Mouse (Mus musculus): Measurements from ENCODE around the gene Satb2.

The Satb2 gene

DNA sequence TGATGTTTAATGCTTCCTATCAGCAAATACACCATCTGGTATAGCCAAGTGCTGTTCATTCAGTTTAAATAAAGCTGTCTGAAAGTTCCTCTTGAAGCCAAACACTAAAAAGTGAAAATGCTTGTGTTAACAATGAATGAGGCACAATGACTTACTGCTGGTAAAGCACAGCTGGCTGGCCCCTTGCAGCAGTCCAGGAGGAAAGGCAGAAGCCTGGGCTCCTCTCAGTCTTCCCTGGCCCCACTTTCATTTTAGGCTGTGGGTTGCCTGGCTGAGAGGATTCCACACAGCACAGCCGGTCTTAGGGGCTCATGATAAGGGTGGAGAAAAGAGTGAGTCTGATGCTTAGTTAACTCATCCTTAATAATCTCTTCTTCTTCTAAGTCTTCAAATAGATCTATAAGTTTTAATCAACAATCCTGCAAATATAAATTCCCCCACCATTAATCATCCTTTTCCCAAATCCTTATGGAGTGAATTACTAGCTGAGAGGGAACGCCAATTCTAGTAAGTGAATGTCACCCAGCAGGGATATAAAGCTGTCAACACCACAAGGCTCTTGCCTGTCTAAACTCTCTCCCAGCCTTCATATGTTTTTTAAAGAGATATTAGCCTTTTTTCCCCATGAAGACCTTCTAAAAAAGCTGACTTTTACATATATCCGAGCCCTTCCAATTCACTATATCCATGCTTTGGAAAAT, 12.4 kb downstream of the Satb2 start:
- H3K27me3 ChIP-seq (ENCODE audit: control insufficient read depth, insufficient read depth, low read length, poor library complexity, severe bottlenecking) = no peaks in the 10 kb centered on the region
- DNase-seq (ENCODE audit: low read depth, low spot score) = no peak
- H3K36me3 ChIP-seq (ENCODE audit: control insufficient read depth, insufficient read depth, low read length, poor library complexity, severe bottlenecking) = no peaks in the 10 kb centered on the region

DNA sequence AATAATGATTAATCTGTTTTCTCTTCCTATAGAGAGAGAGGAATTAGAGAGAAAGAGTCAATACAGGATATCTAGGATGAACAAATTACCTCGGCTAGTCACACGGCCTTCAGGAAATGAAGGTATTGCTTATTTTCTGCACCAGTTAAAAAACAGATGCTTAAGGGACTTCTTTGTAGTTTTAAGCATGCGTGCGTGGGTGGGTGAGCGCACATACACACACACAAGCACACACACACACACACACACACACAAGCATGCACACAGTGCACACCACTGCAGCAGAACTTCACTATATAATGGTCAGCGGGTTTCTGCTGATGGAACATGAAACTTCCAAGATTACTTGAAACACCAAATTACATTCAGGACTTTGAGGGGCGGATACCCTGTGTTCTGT, 14.0 kb downstream of the Satb2 start:
- DNase-seq (ENCODE audit: low read depth, low spot score) = no peak
- Histone ChIP-seq H3K36me3 (ENCODE audit: control insufficient read depth, insufficient read depth, low read length, poor library complexity, severe bottlenecking) (no peaks in the 10 kb centered on the region), H3K27me3 (ENCODE audit: control insufficient read depth, insufficient read depth, low read length, poor library complexity, severe bottlenecking) (no peaks in the 10 kb centered on the region)

DNA sequence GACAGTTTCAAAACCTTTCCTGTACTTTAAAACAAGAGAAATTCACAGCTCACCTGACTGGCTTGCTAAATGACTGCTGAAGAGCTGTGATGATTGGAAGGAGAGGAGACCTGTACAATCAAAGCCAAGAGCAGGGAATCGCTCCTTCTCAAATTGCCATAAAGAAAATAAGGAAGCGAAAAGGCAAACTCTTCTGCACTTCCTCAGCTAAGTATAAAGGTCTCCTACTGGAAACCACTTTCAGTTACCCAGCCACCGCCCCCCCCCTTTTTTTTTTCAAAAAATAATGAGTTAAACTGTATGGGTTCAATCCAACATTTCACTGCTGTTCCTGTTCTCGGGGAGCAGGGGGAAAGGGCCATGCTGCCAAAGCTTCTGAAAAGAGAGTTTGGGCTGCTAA, 15.2 kb downstream of the Satb2 start:
- Histone ChIP-seq H3K36me3 (ENCODE audit: control insufficient read depth, insufficient read depth, low read length, poor library complexity, severe bottlenecking) (no peaks in the 10 kb centered on the region), H3K27me3 (ENCODE audit: control insufficient read depth, insufficient read depth, low read length, poor library complexity, severe bottlenecking) (no peaks in the 10 kb centered on the region)
- no peak for DNase-seq (ENCODE audit: low read depth, low spot score)

DNA sequence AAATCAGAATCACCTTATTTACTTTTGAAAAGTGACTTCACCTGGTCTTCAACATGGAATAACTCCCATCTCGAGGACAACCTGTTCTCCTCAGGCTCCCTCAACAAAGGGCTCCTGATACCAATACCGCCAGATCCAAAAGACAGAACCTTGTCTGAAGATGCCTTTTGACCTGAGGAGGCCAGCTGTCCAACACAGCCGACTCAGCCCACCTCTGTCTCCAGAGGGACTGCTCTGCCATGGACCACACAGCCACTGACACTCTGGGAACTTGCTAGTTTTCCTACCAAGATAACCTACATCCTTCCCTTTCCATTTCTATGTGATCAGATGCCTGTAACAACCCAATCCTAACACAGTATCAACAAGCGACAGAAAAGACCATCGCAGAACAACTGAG, 19.5 kb downstream of the Satb2 start:
- H3K27me3 ChIP-seq (ENCODE audit: control insufficient read depth, insufficient read depth, low read length, poor library complexity, severe bottlenecking) = no peaks in the 10 kb centered on the region
- H3K36me3 ChIP-seq (ENCODE audit: control insufficient read depth, insufficient read depth, low read length, poor library complexity, severe bottlenecking) = no peaks in the 10 kb centered on the region
- DNase-seq (ENCODE audit: low read depth, low spot score) = no peak

DNA sequence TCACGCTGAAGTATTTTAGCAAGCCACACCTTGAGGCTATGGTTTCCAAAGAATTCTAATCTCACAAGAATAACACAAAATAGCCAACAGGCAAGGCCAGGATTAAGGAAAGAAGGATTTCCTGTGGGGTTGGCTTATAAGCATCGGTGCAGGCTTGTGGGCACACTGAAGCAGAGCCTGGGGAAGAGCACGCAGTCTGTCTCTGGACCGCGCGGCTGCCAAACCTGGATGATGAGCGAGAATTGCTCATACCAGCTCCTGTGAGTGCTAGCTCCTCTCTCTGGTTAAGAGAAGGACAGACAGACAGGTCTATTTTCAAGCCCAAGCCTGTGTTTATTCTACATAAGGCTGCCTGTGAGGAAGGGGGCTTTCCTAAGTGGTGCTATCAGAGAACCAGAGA, 20.5 kb downstream of the Satb2 start:
- no peak for DNase-seq (ENCODE audit: low read depth, low spot score)
- H3K27me3 ChIP-seq (ENCODE audit: control insufficient read depth, insufficient read depth, low read length, poor library complexity, severe bottlenecking) = no peaks in the 10 kb centered on the region
- H3K36me3 ChIP-seq (ENCODE audit: control insufficient read depth, insufficient read depth, low read length, poor library complexity, severe bottlenecking) = no peaks in the 10 kb centered on the region

DNA sequence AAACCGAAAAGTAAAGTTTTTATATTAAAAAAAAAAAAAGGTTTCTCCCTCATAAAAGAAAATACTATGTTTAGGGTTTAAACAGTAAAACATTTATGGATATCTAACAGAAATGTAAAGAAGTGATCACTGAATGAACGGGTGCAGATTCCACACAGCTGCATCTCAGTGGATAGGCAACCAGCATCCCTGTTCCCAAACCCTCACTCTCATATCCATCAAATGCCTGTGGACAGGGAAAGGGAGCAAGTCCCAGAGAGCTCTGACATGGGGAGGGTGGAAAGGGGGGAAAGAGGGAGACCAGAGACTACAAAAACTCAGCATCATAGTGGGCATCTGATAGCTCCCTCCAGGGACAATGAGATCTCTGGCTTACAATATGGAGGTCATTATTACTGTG, 21.6 kb downstream of the Satb2 start:
- Histone ChIP-seq H3K36me3 (ENCODE audit: control insufficient read depth, insufficient read depth, low read length, poor library complexity, severe bottlenecking) (no peaks in the 10 kb centered on the region), H3K27me3 (ENCODE audit: control insufficient read depth, insufficient read depth, low read length, poor library complexity, severe bottlenecking) (no peaks in the 10 kb centered on the region)
- DNase-seq (ENCODE audit: low read depth, low spot score) = no peak

DNA sequence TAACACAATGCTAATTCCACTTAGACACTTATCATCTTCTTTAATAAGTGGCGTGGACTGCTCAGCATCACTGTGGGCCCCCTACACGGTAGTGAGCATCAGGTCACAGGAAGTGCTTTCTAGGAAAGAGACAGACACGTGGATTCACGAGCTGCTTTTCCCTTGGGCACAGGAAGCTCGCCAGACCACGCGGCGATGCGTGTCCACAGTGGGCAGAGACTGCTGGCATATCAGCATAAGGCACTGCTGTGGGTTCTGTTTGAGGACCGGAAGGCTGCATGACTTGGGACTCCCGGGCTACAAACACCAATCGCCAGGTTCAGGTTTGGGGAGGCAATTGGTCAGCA, 22.7 kb downstream of the Satb2 start:
- no peaks in the 10 kb centered on the region for H3K27me3 ChIP-seq (ENCODE audit: control insufficient read depth, insufficient read depth, low read length, poor library complexity, severe bottlenecking)
- DNase-seq (ENCODE audit: low read depth, low spot score) = no peak
- H3K36me3 ChIP-seq (ENCODE audit: control insufficient read depth, insufficient read depth, low read length, poor library complexity, severe bottlenecking) = no peaks in the 10 kb centered on the region

DNA sequence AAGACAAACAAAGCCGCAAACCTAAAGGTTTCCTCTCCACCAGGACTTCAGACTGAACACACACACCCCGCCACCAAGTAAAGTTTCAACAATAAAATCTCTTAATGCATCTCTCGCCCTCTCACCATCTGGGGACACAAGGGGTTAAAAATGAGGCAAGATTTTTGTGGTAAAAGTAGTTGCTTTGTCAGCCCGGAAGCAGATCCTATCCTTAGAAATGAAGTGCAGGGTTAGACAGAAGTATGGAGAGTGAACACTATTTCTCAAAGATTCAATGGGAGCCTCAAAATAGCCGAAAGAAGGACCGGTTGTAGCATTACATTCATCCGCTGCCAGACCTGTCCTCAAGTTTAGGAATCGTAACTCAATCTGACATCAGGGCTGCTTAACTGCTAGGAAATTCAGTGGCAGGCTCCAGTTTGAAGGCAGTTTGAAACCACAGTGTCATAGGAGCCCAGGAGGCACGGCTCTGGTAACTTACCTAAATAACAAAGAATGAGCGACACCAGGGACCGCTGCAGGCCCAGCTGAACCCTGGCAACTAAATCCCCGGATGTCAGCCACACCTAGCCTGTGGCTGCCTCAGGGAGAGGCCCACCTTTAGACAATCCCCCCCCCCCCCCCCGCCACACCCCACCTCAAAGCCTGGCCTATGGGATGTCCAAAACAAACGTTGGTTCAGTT, 23.3 kb downstream of the Satb2 start:
- no peaks in the 10 kb centered on the region for H3K36me3 ChIP-seq (ENCODE audit: control insufficient read depth, insufficient read depth, low read length, poor library complexity, severe bottlenecking)
- no peak for DNase-seq (ENCODE audit: low read depth, low spot score)
- no peaks in the 10 kb centered on the region for H3K27me3 ChIP-seq (ENCODE audit: control insufficient read depth, insufficient read depth, low read length, poor library complexity, severe bottlenecking)

DNA sequence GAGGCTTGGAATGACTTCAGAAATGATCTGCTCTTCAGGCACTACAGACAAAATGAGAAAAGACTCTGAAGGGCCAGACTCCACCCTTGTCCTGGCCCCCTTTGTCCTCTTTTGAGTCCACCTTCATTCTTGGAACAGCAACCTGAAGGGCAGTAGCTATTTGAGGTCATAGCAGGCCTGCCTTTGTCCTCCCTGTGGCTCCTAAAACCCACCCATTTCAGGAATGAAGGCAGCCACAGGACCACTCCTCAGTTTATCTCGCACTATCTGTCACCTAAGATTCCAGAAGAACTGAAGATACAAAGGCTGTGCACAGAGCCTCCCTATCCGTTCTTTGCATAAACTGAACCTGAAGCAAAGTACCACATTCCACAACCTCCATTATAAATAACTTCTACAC, 24.9 kb downstream of the Satb2 start:
- H3K36me3 ChIP-seq (ENCODE audit: control insufficient read depth, insufficient read depth, low read length, poor library complexity, severe bottlenecking) = no peaks in the 10 kb centered on the region
- no peak for DNase-seq (ENCODE audit: low read depth, low spot score)
- no peaks in the 10 kb centered on the region for H3K27me3 ChIP-seq (ENCODE audit: control insufficient read depth, insufficient read depth, low read length, poor library complexity, severe bottlenecking)

DNA sequence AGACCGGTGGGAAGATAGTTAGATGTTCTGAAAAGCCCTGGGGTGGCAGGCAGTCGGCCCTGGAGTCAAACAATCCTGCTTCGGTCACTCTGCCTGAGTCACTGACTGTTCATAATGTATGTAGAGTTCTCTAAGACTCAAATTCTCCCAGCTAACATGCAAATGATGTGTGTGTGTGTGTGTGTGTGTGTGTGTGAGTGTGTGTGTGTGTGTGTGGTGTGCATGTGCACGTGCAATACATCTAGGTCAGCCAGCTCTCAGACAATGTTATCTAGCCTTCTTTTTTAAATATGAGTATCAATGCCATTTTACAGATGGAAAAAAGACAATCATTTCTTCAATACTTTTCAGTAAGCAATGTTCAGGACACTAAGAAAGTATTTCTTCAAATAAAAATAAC, 26.5 kb downstream of the Satb2 start:
- Histone ChIP-seq H3K27me3 (ENCODE audit: control insufficient read depth, insufficient read depth, low read length, poor library complexity, severe bottlenecking) (no peaks in the 10 kb centered on the region), H3K36me3 (ENCODE audit: control insufficient read depth, insufficient read depth, low read length, poor library complexity, severe bottlenecking) (no peaks in the 10 kb centered on the region)
- no peak for DNase-seq (ENCODE audit: low read depth, low spot score)

DNA sequence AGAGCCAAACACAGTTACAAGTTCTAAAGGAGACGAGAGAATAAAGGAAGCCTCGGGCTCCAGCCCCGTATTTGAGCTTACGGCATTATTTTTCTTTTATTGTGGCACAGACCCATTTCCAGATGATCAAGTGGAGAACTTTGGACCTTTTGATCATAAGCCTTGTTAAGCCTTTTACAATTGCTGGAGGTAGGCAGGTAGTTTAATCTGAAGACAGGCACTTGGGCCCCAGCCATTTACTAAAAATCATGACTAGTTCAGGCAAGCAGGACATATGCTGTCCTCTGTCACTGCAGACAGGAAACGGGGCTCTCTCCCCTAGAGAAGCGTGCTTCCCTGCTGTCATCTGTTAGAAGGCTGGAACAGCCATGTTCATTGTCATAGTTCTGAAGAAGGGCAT, 26.9 kb downstream of the Satb2 start:
- no peak for DNase-seq (ENCODE audit: low read depth, low spot score)
- no peaks in the 10 kb centered on the region for H3K36me3 ChIP-seq (ENCODE audit: control insufficient read depth, insufficient read depth, low read length, poor library complexity, severe bottlenecking)
- H3K27me3 ChIP-seq (ENCODE audit: control insufficient read depth, insufficient read depth, low read length, poor library complexity, severe bottlenecking) = no peaks in the 10 kb centered on the region

DNA sequence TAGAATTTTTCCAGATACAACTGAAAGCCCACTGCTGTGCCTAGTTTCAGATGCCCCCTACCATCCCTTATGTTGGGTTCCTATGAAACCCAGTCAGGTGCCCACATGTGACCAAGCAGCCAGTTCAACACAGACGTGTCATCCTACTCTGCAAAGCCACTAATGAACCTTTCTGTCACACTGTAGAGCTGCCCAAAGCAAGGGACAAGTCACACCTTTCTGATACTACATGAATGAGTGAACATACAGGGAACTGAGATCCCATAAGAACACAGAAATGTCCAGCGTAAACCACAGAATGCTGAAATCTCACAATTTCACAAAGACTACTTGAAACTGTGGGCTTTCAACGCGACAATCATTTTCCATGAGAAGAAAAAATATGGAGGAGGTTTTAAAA, 39.0 kb downstream of the Satb2 start:
- no peak for DNase-seq (ENCODE audit: low read depth, low spot score)
- no peaks in the 10 kb centered on the region for H3K36me3 ChIP-seq (ENCODE audit: control insufficient read depth, insufficient read depth, low read length, poor library complexity, severe bottlenecking)
- no peaks in the 10 kb centered on the region for H3K27me3 ChIP-seq (ENCODE audit: control insufficient read depth, insufficient read depth, low read length, poor library complexity, severe bottlenecking)

DNA sequence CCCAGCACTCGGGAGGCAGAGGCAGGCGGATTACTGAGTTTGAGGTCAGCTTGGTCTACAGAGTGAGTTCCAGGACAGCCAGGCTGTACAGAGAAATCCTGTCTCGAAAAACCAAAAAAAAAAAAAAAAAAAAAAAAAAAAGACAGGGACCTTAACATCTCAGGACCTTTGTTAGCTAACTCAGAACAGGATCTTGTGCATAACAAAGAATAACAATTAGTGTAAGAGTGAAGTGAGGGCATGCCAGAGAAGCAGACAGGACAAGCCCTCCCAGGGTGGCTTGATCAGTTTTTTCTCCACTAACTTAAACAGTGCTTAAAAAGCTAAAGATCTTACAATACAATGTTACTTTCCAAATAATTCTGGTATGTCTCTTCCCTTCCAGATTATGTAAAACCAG, 40.0 kb downstream of the Satb2 start:
- DNase-seq (ENCODE audit: low read depth, low spot score) = no peak
- Histone ChIP-seq H3K36me3 (ENCODE audit: control insufficient read depth, insufficient read depth, low read length, poor library complexity, severe bottlenecking) (no peaks in the 10 kb centered on the region), H3K27me3 (ENCODE audit: control insufficient read depth, insufficient read depth, low read length, poor library complexity, severe bottlenecking) (no peaks in the 10 kb centered on the region)

DNA sequence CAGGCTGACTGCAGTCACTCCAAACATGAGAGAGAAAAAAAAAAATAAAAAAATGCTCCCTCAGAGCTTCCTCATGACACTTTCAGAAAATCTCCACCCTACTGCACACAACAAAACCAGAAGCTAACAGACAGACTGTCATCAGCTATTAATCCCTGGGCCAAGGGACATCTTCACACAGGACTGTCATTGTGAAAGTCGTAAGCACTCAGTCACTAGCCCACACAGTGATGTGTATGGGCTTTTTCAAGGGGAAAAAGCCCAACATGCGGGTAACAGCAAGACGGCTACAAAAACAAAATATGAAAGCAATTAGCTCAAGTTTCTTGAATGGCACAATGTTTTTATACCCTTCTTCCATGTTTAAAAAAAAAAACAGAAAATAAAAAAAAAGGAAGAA, 41.9 kb downstream of the Satb2 start:
- Histone ChIP-seq H3K27me3 (ENCODE audit: control insufficient read depth, insufficient read depth, low read length, poor library complexity, severe bottlenecking) (no peaks in the 10 kb centered on the region), H3K36me3 (ENCODE audit: control insufficient read depth, insufficient read depth, low read length, poor library complexity, severe bottlenecking) (no peaks in the 10 kb centered on the region)
- no peak for DNase-seq (ENCODE audit: low read depth, low spot score)

DNA sequence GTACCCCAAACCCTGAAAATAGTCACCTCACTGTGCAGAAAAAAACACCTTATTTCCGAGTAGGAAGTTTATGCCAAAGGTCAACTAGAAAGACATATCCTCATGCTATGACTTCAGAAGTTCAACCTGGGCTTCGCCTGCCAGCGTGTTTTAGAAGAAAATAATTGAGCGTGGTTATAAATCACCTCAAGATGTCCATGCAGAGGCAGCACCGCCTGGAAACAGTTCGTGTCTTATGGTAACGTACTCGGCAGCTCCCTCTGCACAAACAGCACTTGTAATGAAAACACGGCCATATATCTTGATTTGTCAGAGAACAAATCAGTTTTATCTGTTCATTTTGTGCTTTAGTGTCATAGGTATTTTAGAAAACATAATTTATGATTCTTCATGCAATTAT, 44.6 kb downstream of the Satb2 start:
- no peaks in the 10 kb centered on the region for H3K27me3 ChIP-seq (ENCODE audit: control insufficient read depth, insufficient read depth, low read length, poor library complexity, severe bottlenecking)
- H3K36me3 ChIP-seq (ENCODE audit: control insufficient read depth, insufficient read depth, low read length, poor library complexity, severe bottlenecking) = no peaks in the 10 kb centered on the region
- no peak for DNase-seq (ENCODE audit: low read depth, low spot score)

DNA sequence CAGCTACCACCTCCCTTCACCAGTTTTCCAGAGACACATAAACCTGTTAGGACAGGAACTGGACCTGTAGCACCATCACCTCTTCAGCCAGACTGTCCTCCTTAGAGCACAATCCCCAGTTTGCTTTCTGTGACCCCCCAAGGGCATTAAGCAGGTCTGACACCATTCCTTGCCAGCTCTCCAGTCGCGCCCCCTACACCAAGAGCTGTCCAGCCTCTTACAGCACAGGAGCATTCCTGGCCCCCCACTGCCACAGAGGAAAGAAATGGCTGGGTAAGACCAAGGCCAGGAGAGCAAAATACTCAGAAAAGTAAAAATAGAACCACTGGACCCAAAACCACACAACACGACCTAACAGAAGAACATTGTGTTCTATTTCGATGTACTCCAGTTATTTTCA, 48.4 kb downstream of the Satb2 start:
- no peak for DNase-seq (ENCODE audit: low read depth, low spot score)
- Histone ChIP-seq H3K36me3 (ENCODE audit: control insufficient read depth, insufficient read depth, low read length, poor library complexity, severe bottlenecking) (no peaks in the 10 kb centered on the region), H3K27me3 (ENCODE audit: control insufficient read depth, insufficient read depth, low read length, poor library complexity, severe bottlenecking) (no peaks in the 10 kb centered on the region)
